Mouse (Mus musculus): ENCODE measurements around the gene Vta1. TPM values are rescaled to one million over a fixed set of nuclear protein-coding genes. Genes with fewer than 3 reads are reported as not detected.

Gene Vta1
- total RNA-seq (2021), result 10 to 100 TPM; 32.4 to 36.6 TPM
- long read RNA-seq, experiment 1, transcript Vta1-205 (8 exons, 1,974 nt), result major isoform, 28 of 31 reads
- long read RNA-seq, experiment 1, partial matches to known transcripts, result 0 of 31 reads
- long read RNA-seq, experiment 1, other reads (novel, unspliced or antisense), result 2 of 31 reads
- long read RNA-seq, experiment 2, transcript Vta1-205 (8 exons, 1,974 nt), result major isoform, 31 of 31 reads
- long read RNA-seq, experiment 2, partial matches to known transcripts, result 0 of 31 reads
- long read RNA-seq, experiment 2, other reads (novel, unspliced or antisense), result 0 of 31 reads

- DNase-seq (ENCODE audit: low spot score), result peak; percentile 98
These were observed at the start of gene Vta1, which contains the start of gene Nmbr for GRCm38 (mm10) chr10:14705072-14706066. Gene Vta1 (minus strand): TSS chr10:14705560. Gene Nmbr (plus strand): TSS chr10:14705591.

- peak; percentile 2 for DNase-seq (ENCODE audit: low spot score)
These were observed 28.9 kb upstream of the Vta1 start for GRCm38 (mm10) chr10:14734285-14734684.

- DNase-seq (ENCODE audit: low spot score), result no peak
These were observed 20.3 kb upstream of the Vta1 start for GRCm38 (mm10) chr10:14725671-14726070.

- DNase-seq (ENCODE audit: low spot score), result no peak
These were observed 12.8 kb upstream of the Vta1 start, which contains the start of gene Gje1 for GRCm38 (mm10) chr10:14718114-14718513. Gene Gje1 (minus strand): TSS chr10:14718214.

- DNase-seq (ENCODE audit: low spot score), result no peak
These were observed 1.4 kb downstream of the Vta1 start for GRCm38 (mm10) chr10:14703830-14704420.

GRCm38 (mm10) chr10:14703239-14703638 is 2.1 kb downstream of the Vta1 start:
- DNase-seq (ENCODE audit: low spot score), result no peak

GRCm38 (mm10) chr10:14690349-14690748 is 15.0 kb downstream of the Vta1 start:
- DNase-seq (ENCODE audit: low spot score), result no peak

GRCm38 (mm10) chr10:14688785-14689442 is 16.4 kb downstream of the Vta1 start:
- DNase-seq (ENCODE audit: low spot score), result no peak

- DNase-seq (ENCODE audit: low spot score), result no peak
These were observed 19.7 kb downstream of the Vta1 start for GRCm38 (mm10) chr10:14685663-14686062.

GRCm38 (mm10) chr10:14666147-14666546 is 39.2 kb downstream of the Vta1 start:
- no peak for DNase-seq (ENCODE audit: low spot score)

GRCm38 (mm10) chr10:14660875-14661274 is 44.5 kb downstream of the Vta1 start:
- DNase-seq (ENCODE audit: low spot score), result no peak

- DNase-seq (ENCODE audit: low spot score), result no peak
These were observed 65.7 kb downstream of the Vta1 start for GRCm38 (mm10) chr10:14639635-14640034.

GRCm38 (mm10) chr10:14639043-14639442 is 66.3 kb downstream of the Vta1 start:
- DNase-seq (ENCODE audit: low spot score), result no peak

GRCm38 (mm10) chr10:14625706-14626105 is 79.7 kb downstream of the Vta1 start:
- DNase-seq (ENCODE audit: low spot score), result no peak

GRCm38 (mm10) chr10:14619156-14619555 is 86.2 kb downstream of the Vta1 start:
- no peak for DNase-seq (ENCODE audit: low spot score)

GRCm38 (mm10) chr10:14618301-14618700 is 87.1 kb downstream of the Vta1 start:
- DNase-seq (ENCODE audit: low spot score), result no peak

GRCm38 (mm10) chr10:14615441-14615840 is 89.9 kb downstream of the Vta1 start:
- DNase-seq (ENCODE audit: low spot score), result no peak

- no peak for DNase-seq (ENCODE audit: low spot score)
These were observed 97.8 kb downstream of the Vta1 start for GRCm38 (mm10) chr10:14607597-14607996.
